Mouse (Mus musculus): ENCODE results near the gene Scaper.

- TF ChIP-seq CTCF (IDR thresholded peaks at IDR 0.05; ENCODE audit: borderline replicate concordance, extremely low read depth, insufficient read depth, insufficient read length) = peak; percentile 36; the same call in 1 of the 2 replicates
- TF ChIP-seq POLR2A (IDR thresholded peaks at IDR 0.05; ENCODE audit: borderline replicate concordance, extremely low read depth, insufficient read depth, insufficient read length, poor library complexity, severe bottlenecking) = no peak
Observed at GRCm38 (mm10) chr9:55946819-55947218, 8.9 kb upstream of the Scaper start.

Measured in brain, embryonic 14.5 days (tissue).